Mouse (Mus musculus) WW6 (cell line): ENCODE measurements around the gene Olfr56.

Experiments
- DNase-seq: peaks from one replicate; pipeline ENCODE4 v3.0.0-alpha.2; 2013; ENCODE audit warnings: low read depth, low spot score

Gene Olfr56

DNA sequence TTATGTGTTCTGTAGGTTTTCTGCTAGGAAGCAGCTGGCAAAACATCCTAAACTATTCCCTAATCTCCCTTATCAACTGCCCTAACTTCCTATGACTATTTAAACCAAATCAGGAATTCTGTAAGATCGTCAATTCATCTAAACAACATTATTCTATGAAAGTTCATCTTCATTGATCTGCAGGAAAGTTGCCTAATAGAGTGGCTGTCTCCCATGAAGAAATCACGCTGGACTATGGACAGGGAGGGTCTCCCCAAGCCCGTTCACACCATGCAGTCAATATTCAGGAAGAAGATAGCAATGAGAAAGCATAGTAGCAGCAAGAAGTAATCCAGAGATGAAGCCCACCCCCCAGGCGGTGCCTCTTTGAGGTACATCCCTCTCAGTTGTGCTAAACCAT is 112.5 kb downstream of the Olfr56 start:
- DNase-seq, result no peak

- DNase-seq, result no peak
Observed at GRCm38 (mm10) chr11:49092053-49092586, 113.4 kb downstream of the Olfr56 start.

GRCm38 (mm10) chr11:49092786-49093185 is 114.1 kb downstream of the Olfr56 start:
- no peak for DNase-seq

DNA sequence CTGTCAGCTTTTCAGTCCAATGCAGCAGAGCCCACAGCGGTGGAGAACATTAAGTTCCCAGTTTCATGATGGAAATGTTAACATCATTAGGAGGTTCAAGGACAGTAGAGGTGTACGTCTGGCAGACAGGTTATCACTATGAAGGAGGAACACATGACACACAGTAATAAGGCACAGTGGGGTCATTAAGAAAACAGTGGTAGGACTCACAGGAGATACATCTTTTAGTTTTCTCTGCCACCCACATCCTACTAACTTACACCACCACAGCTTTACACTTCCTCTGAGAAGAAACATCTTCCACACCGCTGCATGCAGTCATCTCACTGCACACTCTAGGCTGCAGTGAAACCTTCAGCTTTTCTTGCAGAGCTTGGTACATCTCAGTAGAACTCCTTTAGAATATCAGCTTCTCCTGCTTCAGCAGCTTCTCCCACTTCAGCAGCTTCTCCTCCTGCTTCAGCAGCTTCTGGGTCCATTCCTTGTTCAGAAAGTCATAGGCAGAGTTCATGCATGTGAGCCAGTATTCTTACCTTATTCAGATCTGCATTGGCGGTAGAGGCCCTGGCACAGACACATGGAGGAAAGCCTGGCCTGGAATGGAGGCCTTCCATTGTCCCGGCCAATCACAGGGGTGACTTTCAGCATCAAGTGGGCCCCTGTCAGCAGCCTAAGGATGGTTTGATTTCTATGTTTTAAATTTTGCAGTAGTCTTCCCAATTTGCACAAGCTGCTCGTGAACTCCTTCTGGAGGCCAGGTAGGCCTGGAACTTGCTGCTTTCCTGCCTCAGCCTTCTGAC is 115.4 kb downstream of the Olfr56 start:
- DNase-seq, result no peak

DNA sequence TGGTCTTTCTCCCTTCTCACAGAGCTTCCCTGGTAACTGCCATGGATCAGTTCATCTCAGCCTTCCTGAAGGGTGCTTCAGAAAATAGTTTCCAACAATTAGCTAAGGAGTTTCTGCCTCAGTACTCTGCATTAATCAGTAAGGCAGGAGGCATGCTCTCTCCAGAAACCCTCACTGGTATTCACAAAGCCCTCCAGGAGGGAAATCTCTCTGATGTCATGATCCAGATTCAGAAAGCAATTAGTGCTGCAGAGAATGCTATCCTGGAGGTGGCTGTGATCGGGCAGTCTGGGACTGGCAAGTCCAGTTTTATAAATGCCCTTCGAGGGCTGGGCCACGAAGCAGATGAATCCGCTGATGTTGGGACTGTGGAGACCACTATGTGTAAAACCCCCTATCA is 116.7 kb downstream of the Olfr56 start:
- DNase-seq, result no peak

DNA sequence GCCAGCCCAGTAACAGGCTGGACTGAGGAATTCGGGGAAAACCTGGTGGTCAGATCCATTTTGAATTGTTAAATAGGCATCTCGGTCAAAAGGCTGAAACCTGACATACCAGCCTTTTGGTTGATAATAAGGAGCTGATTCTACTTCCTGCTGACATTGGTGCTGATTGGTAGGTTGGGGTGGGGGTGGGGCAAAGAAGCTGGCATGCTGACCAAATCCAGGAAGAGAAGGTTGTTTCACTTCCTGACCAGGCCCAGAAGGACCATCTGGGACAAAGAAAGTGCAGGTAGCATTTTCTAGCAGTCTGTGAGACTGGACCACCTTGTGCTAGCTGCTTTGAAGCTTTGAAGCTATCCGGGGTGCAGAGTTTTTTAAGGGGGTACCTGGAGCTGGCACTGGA is 121.7 kb downstream of the Olfr56 start:
- no peak for DNase-seq

DNA sequence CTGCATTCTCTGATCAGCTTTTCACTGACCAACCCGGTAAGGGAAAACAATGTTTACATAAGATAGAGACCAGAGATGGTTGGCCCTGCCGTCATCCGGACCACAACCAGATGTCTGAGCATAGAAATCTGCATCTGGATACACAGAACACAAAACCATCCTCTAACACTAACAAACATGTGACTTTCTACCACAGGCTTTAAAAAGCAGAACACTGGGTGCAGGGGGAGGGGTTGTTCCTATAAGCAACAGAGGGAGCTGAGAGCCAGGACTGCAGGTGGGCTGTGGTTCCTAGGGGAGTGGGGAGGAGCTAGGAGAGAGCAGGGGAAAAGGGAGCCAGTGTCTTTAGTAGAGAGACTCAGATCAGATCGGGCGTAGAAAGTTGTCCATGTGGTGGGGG is 122.8 kb downstream of the Olfr56 start:
- no peak for DNase-seq

DNA sequence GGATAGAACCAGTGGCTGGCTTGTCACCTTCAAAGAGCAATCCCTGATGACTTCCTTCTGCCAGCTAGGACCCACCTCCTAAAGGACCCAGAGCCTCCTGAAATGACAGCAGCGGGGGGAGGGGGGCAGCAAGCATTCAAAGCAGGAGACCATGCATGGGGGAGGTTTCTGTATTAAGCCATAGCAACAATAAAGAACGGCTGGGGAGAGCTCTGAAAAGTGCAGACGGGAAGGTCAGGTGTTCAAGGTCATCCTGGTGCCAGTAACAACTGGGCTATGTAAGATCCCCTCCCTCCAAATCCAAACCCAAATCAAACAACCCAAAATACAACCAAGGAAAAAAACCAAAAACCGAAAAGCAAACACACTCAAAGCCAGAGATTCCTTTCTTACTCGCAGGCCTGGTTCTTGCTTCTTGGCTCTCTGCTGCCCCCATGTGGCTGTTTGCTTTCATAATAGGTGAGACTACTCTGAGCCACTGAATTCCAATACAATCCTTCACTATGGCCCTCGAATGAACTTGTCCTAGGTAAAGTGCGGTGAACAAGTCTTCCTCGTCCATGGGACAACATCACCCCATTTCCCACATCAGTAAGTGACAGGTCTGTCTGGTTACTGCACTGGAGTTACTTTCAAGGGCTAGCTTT is 124.5 kb downstream of the Olfr56 start:
- peak; percentile 68 for DNase-seq

DNA sequence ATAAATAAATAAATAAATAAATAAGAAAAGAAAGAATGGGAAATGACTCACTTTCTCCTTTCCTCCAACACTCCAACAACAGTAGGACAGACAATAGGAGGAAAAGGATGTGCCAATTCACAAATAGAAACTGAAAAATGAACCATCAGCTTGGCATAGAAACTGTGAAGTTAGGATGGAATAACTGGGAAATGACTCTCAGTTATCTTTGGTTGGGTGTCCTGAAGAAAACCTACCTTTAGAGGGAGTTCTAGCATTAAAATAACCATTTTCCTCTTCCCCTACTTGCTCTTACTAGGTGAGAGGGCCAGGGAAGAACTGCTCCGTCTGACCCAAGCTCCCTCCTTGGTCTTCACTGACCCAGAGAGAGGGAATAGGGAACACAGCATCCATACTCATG is 127.1 kb downstream of the Olfr56 start:
- DNase-seq, result no peak

DNA sequence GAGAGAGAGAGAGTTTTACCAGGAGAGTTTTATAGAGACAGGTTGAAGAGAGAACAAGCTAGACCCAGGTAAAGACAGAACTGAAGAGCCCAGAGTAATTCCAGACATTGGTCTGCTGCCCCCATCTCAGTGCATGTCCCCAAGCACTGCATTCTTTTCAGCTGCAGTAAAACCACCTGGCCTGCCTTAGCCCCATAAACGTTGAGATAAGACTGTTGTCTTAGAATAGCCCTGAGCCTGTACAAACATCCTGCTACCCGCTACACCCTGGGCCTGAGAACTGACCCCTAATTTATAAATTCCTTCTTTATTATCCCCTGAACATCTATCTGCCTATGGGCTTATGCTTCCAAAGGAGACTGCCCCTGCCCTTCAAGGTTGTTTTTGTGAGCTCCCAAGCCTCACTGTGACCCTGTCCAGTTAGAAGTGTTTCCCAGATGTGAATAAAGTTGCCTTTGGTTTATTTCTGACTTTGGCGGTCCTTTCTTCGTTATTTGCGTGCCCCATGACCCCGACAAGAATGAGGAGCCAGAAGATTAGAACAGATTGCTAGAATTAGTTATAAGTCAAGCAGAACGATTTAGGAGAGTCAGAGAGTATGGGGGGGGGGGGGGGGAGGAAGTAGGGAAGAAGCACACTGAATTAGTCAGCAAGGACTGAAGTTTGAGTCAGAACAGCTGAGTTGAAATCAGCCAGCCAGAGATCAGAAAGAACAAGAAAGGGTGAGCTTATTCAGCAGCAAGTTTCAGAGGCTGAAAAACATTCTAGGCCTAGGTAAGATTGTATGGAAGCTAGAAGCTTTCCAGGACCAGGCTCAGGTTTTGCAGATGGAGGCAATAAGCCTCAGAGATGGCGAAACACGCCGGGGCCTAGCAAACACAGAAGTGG is 129.2 kb downstream of the Olfr56 start:
- DNase-seq, result no peak

- no peak for DNase-seq
Observed at GRCm38 (mm10) chr11:49108833-49109232, 130.1 kb downstream of the Olfr56 start.

DNA sequence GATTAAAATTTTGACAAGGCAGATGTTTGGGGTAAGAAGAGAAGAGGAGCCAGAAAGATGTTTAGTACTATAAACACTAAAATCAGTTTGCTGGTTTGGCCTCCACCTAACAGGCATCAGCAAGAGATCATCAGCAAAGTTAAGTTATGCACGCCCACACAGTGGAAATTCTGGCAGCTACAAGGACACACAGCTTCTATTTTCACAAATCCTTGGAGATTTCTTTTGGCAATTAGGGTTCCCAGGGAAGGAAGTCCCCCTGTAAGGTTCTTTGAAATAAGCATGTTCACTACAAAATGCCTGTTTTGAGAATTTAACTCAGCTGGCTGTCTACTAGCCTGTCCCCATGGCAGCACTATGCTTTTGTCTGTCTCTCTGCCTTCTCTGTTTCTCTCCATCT is 132.3 kb downstream of the Olfr56 start:
- DNase-seq, result no peak

DNA sequence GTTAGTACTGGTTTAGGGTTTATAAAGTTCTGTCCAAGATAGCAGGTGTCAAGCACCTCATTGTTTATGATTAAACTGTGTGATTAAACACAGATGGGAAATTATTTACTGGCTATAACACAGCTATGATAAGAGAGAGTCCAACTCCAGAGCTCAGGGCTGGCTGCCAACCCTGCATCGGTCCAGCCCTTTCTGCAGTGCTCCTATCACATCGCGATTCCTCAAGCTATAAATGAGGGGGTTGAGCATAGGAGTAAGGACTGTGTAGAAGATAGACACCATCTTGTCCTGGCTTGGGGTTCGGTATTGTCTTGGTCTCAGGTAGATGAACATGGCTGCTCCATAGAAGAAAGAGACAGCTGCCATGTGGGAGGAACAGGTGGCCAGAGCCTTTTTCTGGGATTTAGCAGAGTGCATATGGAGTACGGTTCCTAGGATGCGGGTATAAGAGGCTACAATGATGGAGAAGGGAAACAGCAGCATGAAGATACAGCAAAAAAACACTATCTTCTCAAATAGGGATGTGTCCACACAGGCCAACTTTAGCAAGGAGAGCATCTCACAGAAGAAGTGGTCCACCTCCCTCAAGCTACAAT is 134.0 kb downstream of the Olfr56 start:
- DNase-seq, result no peak

DNA sequence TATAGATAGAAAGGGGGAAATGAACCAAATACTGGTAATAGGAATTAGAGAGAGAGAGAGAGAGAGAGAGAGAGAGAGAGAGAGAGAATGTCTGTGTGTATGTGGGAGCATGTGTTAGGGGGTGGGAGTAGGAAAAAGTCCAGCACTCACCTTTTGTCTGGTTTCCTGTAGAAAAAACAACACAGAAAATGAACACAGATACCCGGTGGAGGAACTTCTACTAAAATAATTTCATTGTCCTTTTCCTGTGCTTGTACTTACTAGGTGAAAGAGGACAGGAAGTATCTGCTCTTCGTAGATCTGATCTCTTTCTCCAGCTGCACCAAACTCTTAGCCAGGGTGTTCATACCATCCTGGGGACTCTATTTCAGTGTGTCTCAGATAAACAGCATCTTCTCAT is 135.5 kb downstream of the Olfr56 start:
- no peak for DNase-seq

DNA sequence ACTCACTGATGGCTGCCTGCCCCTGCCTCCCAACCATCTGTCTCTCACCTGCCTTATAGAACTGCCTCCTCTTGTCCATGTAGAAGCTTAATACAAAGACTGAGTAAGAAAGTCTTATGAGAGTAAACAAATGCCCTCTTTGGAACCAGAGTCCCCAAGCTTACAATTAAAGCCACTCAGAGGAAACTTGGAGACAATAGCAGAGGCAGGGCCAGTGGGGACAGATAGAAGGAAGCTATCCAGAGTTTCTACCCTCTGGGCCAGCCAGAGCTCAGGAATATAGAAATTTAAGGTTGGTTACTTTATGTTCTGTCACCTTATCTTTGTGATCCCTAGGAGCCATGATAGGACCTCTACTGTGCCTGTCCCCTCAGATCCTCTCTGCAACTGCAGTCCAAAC is 136.1 kb downstream of the Olfr56 start, which contains the start of gene Olfr1396:
TSS of gene Olfr1396 (minus strand) at position 101 of the 400 bp plus-strand sequence.
- DNase-seq, result no peak

GRCm38 (mm10) chr11:49119635-49120034 is 140.9 kb downstream of the Olfr56 start:
- DNase-seq, result no peak

GRCm38 (mm10) chr11:49124169-49124568 is 145.5 kb downstream of the Olfr56 start:
- no peak for DNase-seq

GRCm38 (mm10) chr11:49141974-49142373 is 163.3 kb downstream of the Olfr56 start, which contains the start of gene Olfr1395:
Olfr1395 (plus strand) TSS chr11:49142274.
- DNase-seq, result no peak

GRCm38 (mm10) chr11:49154077-49154476 is 175.4 kb downstream of the Olfr56 start, which contains the start of gene Olfr1394:
Olfr1394 (plus strand) TSS chr11:49154377.
- DNase-seq, result no peak

DNA sequence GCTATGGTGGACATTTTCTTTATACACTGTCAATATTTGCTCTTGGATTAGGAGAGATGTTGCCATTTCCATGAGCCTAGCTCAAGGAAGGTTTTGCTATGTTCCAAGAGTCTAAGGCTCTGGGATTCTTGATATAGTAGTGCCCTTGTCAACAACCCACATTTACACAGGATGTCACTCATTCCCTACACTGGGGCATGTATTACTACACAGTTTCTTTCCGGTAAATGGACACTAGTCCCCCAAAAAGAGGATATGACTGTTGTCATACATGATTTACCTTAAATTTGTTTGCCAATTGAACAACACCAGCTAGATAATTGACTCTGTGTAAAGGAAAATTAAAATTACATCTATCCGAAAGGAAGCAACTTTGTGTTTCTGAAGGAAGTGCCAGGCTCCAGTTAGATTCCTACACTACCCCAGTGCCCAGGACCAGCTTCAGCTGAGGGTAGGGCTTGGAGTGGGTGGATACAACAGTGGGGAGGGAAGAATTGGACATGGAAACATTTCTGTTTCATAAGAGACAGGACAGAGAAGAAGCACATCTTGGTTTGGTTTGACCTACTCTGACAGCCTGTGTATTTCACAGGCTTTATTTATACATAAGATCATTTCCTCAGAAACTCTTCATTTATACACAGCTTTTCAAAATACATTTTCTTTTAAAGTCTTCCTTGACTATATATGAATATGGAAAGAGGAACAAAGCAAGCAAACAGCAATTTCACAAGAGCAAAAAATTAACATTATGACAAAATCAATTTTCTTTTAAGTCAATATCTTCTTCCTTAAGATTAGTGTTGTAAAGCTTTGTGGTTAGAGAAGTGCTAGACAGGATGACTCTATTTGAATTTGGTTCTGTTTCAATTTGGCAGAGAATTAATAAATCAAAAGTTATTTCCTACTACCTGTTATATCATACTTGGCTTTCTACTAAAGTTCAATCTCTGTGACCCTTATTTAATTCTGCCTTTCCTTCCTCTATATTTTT is 178.4 kb downstream of the Olfr56 start:
- no peak for DNase-seq
